Mouse (Mus musculus): ENCODE data around the gene Slc46a1. TPM values are rescaled to one million over a fixed set of nuclear protein-coding genes. Genes with fewer than 3 reads are reported as not detected.

Gene Slc46a1
- total RNA-seq (2015; ENCODE audit: low replicate concordance) (not detected in 2 replicates), total RNA-seq (2017; ENCODE audit: low replicate concordance) (0.13 TPM in 1 of 2 replicates, not detected in the other)

- no peak for ATAC-seq (replicated peaks; ENCODE audit: low FRiP score, poor library complexity, severe bottlenecking)
Measured at GRCm38 (mm10) chr11:78465568-78466180, at the start of gene Slc46a1. Gene Slc46a1 (plus strand): TSS chr11:78465697.

- ATAC-seq (replicated peaks; ENCODE audit: low FRiP score, poor library complexity, severe bottlenecking): no peak
Measured at GRCm38 (mm10) chr11:78416854-78417253, 48.6 kb upstream of the Slc46a1 start.

- no peak for ATAC-seq (replicated peaks; ENCODE audit: low FRiP score, poor library complexity, severe bottlenecking)
Measured at GRCm38 (mm10) chr11:78420263-78420889, 45.1 kb upstream of the Slc46a1 start.

DNA sequence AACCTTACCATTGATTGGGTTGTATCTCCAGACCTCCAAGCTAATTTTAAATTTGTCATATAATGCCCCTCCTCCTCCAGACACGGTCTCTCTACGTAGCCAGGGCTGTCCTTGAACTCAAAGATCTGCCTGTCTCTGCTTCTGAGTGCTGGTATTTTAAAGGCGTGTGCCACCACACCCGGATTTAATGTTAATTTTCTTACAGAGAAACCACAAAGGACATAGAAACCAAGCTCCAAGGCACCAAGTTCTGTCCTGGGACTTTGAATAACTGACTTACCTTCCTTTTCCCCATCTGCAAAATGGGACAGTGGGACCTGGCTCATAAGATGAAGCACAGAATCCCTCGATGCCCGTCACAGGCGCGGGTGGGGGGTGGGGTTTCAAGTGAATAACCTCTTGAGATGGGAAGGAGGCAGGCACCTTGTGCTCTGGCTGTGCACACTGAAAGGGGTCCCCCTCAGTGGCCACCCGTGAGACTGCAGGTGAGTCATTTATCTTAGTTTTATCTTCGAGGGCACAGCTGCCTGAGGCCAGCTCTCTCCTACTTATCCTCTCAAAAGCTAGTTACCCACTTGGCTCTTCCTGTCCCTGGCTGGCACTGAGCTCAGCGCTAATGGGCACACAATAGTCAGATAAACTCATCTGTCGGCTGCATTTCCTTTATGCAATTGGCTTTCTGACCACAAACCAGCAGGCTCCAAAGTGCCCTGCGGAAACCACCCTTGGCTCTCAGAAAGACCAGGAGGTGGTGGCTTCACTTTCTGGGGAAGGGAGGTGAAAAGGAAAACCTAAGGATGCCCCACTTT, 44.1 kb upstream of the Slc46a1 start:
- no peak for ATAC-seq (replicated peaks; ENCODE audit: low FRiP score, poor library complexity, severe bottlenecking)

- ATAC-seq (replicated peaks; ENCODE audit: low FRiP score, poor library complexity, severe bottlenecking): no peak
Measured at GRCm38 (mm10) chr11:78422055-78422819, 43.3 kb upstream of the Slc46a1 start, which contains the start of gene Slc13a2. Gene Slc13a2 (minus strand): TSS chr11:78422217.

DNA sequence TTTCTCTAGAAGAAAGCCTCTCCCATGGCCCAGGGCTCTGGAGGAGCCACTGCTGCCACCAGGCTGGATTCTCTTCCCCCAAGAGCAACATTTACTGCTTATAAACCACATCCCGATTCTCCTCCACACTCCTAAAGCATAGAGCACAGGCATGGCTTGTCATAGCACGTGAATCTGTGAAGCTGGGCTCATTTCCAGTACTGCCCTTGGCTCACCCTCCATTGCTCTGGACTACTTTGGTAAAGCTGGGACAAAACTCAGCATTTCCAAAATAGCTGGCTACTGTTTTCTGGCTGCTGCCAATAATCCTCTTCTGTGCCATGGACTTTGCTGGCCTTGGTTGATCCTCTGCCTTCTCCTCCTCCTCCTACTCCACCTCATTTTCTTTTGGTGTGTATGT, 41.1 kb upstream of the Slc46a1 start:
- no peak for ATAC-seq (replicated peaks; ENCODE audit: low FRiP score, poor library complexity, severe bottlenecking)

DNA sequence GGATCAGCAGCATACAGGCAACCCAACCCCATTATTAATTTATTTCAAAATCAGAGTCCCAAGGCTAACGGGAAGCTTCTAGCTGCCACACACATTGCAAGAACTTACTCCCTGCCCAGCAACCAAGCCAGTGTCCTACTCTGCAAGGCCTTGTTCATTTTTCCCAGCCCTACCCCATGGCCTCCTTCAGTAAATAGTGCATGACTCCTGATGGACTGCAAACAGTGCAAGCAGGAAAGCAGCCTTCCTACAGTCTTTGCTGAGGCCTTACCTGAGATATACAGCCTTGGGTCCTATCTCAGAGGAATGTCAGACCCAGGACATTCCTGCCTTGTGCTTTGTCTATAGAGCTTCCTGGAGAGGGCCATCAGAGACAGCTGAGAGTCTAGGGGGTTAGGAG, 39.9 kb upstream of the Slc46a1 start:
- no peak for ATAC-seq (replicated peaks; ENCODE audit: low FRiP score, poor library complexity, severe bottlenecking)

DNA sequence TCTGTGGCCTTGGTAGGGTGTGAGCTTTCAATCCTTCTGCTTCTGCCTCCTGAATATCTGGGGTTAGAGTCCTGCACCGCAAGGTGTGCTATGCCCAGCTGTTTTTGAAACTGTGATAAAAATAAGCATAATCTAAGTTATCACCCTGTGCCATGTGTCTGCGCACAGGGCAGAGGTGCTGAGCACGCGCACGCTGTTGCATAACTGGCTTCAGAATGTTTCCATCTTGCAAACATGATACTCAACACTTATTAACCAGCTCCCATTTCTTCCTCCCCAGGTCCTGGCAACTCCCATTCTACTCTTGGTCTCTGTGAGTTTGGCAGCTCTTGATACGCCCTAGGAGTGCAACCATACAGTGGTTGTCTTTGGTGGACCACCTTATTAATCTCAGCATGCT, 37.8 kb upstream of the Slc46a1 start:
- no peak for ATAC-seq (replicated peaks; ENCODE audit: low FRiP score, poor library complexity, severe bottlenecking)

GRCm38 (mm10) chr11:78428309-78428708, 37.2 kb upstream of the Slc46a1 start:
- ATAC-seq (replicated peaks; ENCODE audit: low FRiP score, poor library complexity, severe bottlenecking): no peak

GRCm38 (mm10) chr11:78430195-78430878, 35.2 kb upstream of the Slc46a1 start:
- ATAC-seq (replicated peaks; ENCODE audit: low FRiP score, poor library complexity, severe bottlenecking): no peak

DNA sequence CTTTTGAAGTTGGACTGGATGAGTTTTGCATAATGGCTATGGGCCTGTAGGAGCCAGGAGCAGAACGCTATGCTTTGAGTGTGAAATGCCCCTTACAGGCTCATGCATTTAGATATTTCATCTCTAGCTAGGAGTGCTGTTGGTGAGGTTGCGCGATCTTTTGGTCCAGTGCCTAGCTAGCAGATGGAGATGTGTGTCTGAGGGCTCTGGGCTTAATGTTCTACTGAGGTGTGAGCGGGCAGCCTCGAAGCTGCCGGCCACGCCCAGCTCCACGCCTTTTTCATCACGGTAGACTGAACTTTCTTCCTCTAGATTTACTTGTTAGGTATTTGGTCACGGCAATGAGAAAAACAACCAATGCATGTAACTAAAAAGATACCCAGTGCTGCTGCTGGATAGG, 34.3 kb upstream of the Slc46a1 start:
- no peak for ATAC-seq (replicated peaks; ENCODE audit: low FRiP score, poor library complexity, severe bottlenecking)

- ATAC-seq (replicated peaks; ENCODE audit: low FRiP score, poor library complexity, severe bottlenecking): no peak
Measured at GRCm38 (mm10) chr11:78434052-78434451, 31.4 kb upstream of the Slc46a1 start.

DNA sequence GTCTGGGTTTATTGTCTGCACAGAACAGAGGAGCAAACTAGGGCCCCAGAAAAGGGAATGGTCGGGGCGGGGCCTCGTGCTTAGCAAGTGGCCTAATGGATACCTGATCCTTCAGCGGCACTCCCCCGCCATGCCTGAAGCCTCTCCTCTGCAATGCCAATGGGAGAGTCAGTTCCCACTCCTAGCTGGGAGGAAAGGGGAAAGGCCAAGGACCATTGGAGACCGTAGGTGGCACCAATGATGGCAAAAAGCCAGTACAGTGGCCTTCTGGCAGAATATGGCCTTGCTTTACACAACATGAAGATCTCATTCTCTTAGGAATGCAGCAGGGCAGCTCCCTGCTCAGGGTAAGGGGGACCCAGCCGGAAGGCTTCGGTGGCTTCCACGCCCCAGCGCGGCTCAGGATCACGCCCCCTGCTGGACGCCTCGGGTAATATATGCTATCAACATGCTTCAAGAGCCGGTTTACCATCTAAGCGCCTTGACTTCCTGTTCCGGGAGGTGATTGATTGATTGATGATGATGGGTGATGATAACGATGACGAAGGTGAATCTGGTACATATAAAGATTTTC, 29.6 kb upstream of the Slc46a1 start:
- no peak for ATAC-seq (replicated peaks; ENCODE audit: low FRiP score, poor library complexity, severe bottlenecking)

DNA sequence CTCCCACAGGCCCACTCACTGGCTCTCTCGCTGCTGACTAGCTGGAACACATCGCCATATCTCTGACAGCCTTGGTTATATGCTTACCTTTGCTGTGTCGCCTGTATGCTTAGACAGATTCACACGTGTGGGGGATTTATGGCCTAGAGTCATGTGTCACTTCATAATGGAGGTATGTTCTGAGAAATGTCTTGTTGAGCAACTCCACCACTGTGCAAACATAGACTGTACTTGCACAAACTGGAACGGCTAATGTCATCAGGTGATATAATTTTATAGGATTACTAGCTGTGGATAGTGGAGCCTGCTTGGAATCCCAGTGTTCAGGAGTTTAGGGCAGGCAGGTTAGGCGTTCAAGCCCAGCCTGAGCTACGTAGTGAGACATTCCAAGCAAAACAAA, 28.3 kb upstream of the Slc46a1 start:
- no peak for ATAC-seq (replicated peaks; ENCODE audit: low FRiP score, poor library complexity, severe bottlenecking)

- ATAC-seq (replicated peaks; ENCODE audit: low FRiP score, poor library complexity, severe bottlenecking): no peak
Measured at GRCm38 (mm10) chr11:78438399-78438930, 27.0 kb upstream of the Slc46a1 start.

DNA sequence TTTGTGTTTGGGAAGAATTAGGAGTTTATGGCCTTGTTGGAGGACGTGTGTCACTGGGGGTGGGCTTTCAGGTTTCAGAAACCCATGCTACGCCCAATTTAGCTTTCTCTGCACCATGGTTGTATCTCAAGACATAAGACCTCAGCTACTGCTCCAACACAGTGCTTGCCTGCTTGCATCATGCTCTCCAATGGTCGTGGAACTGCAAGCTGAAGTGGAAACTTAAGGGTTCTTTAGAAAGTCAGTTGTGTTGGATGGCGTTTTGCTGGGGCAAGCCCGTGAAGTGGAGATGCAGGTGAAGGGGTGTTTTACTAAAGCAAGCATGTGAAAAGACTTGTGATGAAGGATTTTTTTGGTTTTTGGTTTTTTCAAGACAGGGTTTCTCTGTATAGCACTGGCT, 22.4 kb upstream of the Slc46a1 start:
- no peak for ATAC-seq (replicated peaks; ENCODE audit: low FRiP score, poor library complexity, severe bottlenecking)

DNA sequence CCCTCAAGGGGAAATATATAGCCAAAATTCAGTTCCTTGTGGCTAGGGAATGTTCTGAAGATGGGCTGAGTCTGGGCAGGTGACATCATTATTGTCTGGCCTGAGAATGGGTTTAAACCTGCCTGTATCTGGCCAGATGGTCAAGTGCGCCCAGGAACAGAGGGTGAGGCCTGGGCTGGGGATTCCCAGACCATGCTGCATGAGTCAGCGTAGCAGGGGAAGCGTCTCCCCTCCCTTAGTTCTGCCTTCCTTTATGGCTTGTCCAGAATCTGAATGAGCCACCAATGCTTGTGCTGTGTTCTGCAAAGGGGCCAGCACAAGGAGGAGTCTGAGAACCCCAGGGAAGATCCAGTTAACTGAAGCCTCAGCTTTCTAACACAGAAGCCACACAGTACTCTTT, 18.3 kb upstream of the Slc46a1 start:
- ATAC-seq (replicated peaks; ENCODE audit: low FRiP score, poor library complexity, severe bottlenecking): no peak

- ATAC-seq (replicated peaks; ENCODE audit: low FRiP score, poor library complexity, severe bottlenecking): no peak
Measured at GRCm38 (mm10) chr11:78448242-78448641, 17.3 kb upstream of the Slc46a1 start.

DNA sequence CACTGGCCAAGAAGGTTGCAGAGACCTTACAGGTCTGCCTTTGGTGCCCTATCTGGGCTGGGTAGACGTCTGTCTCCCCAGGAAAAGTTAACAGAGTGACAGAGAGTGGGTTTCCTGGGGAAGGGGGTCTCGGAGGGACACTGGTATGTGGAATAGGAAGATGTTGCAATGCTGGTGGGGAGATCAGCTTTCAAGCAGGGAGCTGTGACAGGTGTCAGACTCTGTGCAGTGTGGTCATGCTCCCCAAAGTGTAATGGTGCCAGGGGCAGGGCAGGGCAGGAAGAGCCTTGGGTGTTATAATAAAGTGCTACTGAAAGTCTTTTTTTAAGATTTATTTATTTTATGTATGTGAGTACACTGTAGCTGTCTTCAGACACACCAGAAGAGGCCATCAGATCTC, 15.2 kb upstream of the Slc46a1 start:
- ATAC-seq (replicated peaks; ENCODE audit: low FRiP score, poor library complexity, severe bottlenecking): no peak
